Mouse (Mus musculus): ENCODE measurements at regions not wholly inside any gene's neighbourhood (a gene's known extent, or its start where the extent isn't known, plus 50 kb on each side); places are given as distances from the start of the nearest gene placed in this dataset.

- peak; percentile 54 for DNase-seq (ENCODE audit: low spot score)
Observed at GRCm38 (mm10) chr1:79917426-79918150, 56.6 kb upstream of the Serpine2 start.

Data from testis, postnatal 10 days (tissue).